Mouse (Mus musculus): Measurements from ENCODE around the gene Gm20503. TPM values are rescaled to one million over a fixed set of nuclear protein-coding genes. Genes with fewer than 3 reads are reported as not detected.

Gene Gm20503
- polyA plus RNA-seq, 1 experiment from 2014 or later: 21.6 TPM

DNA sequence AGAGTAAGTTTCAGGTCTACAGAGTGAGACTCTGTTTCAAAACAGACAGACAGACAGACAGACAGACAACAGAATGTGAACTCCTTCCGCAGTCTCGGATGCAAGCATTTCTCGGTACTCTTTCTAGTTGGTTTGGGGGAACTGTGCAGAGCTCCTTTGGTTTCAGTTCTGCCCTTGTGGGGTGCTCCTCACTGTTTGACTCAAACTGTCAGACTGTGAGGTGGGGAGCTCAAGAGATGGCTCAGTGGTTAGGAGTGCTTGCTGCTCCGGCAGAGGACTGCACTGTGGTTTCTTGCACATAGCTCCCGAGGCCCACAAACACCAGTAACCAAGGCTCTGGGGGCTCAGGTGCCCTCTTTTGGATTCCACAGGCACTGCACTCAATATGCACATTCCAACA, 40.1 kb downstream of the Gm20503 start:
- no peak overlapping the region for H3K4me2 ChIP-seq (replicated peaks; ENCODE audit: low read depth)
- no peak for DNase-seq (ENCODE audit: low spot score)
- no peak overlapping the region for H3K9ac ChIP-seq (ENCODE audit: low read length)
- 93% methylated on average over 5 of the region's 5 CpGs for WGBS
- no peak overlapping the region for H3K27ac ChIP-seq (replicated peaks)
- no peaks in the 10 kb centered on the region for H3K9me3 ChIP-seq (ENCODE audit: control insufficient read depth, low read length)
- H3K4me3 ChIP-seq (ENCODE audit: low read depth, low read length): no peak overlapping the region
- no peaks in the 10 kb centered on the region for H3K27me3 ChIP-seq (ENCODE audit: control insufficient read depth, insufficient read depth, low read length)
- H3K4me1 ChIP-seq (replicated peaks; ENCODE audit: control insufficient read depth, insufficient read depth): no peaks in the 10 kb centered on the region
- H3K36me3 ChIP-seq (ENCODE audit: control insufficient read depth, insufficient read depth, low read length): no peaks in the 10 kb centered on the region
- no peak for TF ChIP-seq EP300 (optimal IDR thresholded peaks at IDR 0.05)
- TF ChIP-seq CTCF (IDR thresholded peaks at IDR 0.05; ENCODE audit: low read depth): no peak
- no peak for ATAC-seq (ENCODE audit: low FRiP score, low TSS enrichment)

DNA sequence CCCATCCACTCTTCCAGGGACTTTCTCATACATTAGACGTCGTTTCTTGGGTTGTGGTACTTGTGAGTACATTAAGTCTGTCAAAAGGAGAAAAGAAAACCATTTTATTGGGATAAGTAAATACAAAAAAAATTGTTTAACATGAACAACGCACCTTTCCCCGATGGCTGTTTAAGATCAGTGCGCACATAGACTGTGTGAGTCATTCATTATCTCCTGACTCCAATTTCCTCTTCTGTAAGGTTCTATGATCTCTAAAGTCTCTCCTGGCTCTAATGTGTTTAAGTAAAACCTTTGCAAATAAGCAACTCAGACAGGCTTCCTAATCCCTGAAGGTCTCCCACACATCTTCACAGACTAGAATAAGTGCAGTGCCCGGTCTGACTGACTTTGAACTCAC, 40.9 kb downstream of the Gm20503 start:
- Histone ChIP-seq H3K9me3 (ENCODE audit: control insufficient read depth, low read length) (no peaks in the 10 kb centered on the region), H3K4me3 (ENCODE audit: low read depth, low read length) (no peak overlapping the region), H3K4me1 (replicated peaks; ENCODE audit: control insufficient read depth, insufficient read depth) (no peaks in the 10 kb centered on the region), H3K36me3 (ENCODE audit: control insufficient read depth, insufficient read depth, low read length) (no peaks in the 10 kb centered on the region), H3K27ac (replicated peaks) (no peak overlapping the region), H3K9ac (ENCODE audit: low read length) (no peak overlapping the region), H3K4me2 (replicated peaks; ENCODE audit: low read depth) (no peak overlapping the region), H3K27me3 (ENCODE audit: control insufficient read depth, insufficient read depth, low read length) (no peaks in the 10 kb centered on the region)
- TF ChIP-seq EP300 (optimal IDR thresholded peaks at IDR 0.05) (no peak), CTCF (IDR thresholded peaks at IDR 0.05; ENCODE audit: low read depth) (no peak)
- ATAC-seq (ENCODE audit: low FRiP score, low TSS enrichment): no peak
- 39% methylated on average over 6 of the region's 6 CpGs for WGBS
- DNase-seq (ENCODE audit: low spot score): no peak

DNA sequence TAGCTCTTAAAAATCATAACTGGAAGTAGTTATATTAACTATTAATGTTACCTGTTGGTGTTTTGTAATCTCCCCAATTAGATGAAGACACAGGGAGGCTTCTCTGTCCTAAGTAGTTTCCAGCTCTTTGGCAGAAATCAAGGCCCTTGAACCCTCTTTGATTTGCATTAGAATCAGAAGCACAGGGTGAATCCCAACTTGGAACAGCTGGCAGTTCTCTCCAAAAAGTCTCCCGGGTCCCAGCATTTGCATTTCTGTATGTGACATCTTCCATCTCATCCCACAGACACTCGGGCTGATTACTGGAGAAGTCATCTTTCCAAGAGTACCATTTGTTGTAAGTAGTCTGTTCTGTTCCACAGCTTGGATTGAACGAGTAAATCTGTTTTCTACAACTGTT, 44.2 kb downstream of the Gm20503 start:
- Histone ChIP-seq H3K36me3 (ENCODE audit: control insufficient read depth, insufficient read depth, low read length) (no peaks in the 10 kb centered on the region), H3K4me2 (replicated peaks; ENCODE audit: low read depth) (no peak overlapping the region), H3K9ac (ENCODE audit: low read length) (no peak overlapping the region), H3K4me1 (replicated peaks; ENCODE audit: control insufficient read depth, insufficient read depth) (no peaks in the 10 kb centered on the region), H3K4me3 (ENCODE audit: low read depth, low read length) (no peak overlapping the region), H3K9me3 (ENCODE audit: control insufficient read depth, low read length) (no peaks in the 10 kb centered on the region), H3K27me3 (ENCODE audit: control insufficient read depth, insufficient read depth, low read length) (no peaks in the 10 kb centered on the region), H3K27ac (replicated peaks) (no peak overlapping the region)
- 49% methylated on average over 3 of the region's 3 CpGs for WGBS
- DNase-seq (ENCODE audit: low spot score): no peak
- no peak for TF ChIP-seq EP300 (optimal IDR thresholded peaks at IDR 0.05)
- no peak for TF ChIP-seq CTCF (IDR thresholded peaks at IDR 0.05; ENCODE audit: low read depth)
- ATAC-seq (ENCODE audit: low FRiP score, low TSS enrichment): no peak

DNA sequence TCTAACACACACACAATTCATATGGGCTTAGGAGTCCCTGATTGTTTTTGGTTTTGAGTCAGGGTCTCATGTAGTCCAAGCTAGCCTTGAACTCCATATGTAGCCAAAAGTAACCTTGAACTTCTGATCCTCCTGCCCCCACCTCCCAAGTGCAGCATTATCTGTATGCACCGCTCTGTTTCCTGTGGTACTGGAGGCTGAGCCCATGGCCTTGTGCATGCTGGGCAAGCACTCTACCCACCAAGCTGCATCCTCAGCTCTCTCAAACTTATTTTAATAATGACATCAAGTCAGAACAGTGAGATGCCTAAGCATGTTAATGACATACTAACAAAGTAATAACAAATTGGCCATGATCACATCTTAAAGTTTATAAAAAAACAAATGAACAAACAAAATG, 48.1 kb downstream of the Gm20503 start:
- Histone ChIP-seq H3K4me3 (ENCODE audit: low read depth, low read length) (no peak overlapping the region), H3K36me3 (ENCODE audit: control insufficient read depth, insufficient read depth, low read length) (no peaks in the 10 kb centered on the region), H3K27ac (replicated peaks) (no peak overlapping the region), H3K27me3 (ENCODE audit: control insufficient read depth, insufficient read depth, low read length) (no peaks in the 10 kb centered on the region), H3K9me3 (ENCODE audit: control insufficient read depth, low read length) (no peaks in the 10 kb centered on the region), H3K4me1 (replicated peaks; ENCODE audit: control insufficient read depth, insufficient read depth) (no peaks in the 10 kb centered on the region), H3K4me2 (replicated peaks; ENCODE audit: low read depth) (no peak overlapping the region), H3K9ac (ENCODE audit: low read length) (no peak overlapping the region)
- WGBS: 93% methylated on average over 1 of the region's 1 CpGs
- TF ChIP-seq EP300 (optimal IDR thresholded peaks at IDR 0.05) (no peak), CTCF (IDR thresholded peaks at IDR 0.05; ENCODE audit: low read depth) (no peak)
- no peak for DNase-seq (ENCODE audit: low spot score)
- no peak for ATAC-seq (ENCODE audit: low FRiP score, low TSS enrichment)

DNA sequence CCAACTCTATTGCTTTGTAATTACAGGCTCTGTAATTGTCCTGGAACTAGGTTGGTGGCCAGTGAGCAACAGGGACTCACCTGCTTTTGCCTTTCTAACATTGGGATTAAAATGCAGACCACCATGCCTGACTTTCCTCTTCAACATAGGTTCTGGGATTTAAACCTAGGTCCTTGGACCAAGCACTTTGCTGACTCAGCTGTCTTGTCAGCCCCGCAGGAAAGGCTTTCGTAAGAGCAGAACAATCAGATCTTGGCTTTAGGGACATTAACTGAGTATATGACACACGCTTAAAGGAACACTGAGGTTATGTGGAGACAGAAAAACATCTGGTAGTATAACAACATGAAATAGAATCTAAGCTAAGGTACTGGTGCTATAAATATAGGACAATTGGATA, 54.9 kb downstream of the Gm20503 start:
- no peak overlapping the region for H3K9ac ChIP-seq (ENCODE audit: low read length)
- 85% methylated on average over 3 of the region's 3 CpGs for WGBS
- H3K9me3 ChIP-seq (ENCODE audit: control insufficient read depth, low read length): no peaks in the 10 kb centered on the region
- no peak overlapping the region for H3K4me2 ChIP-seq (replicated peaks; ENCODE audit: low read depth)
- no peaks in the 10 kb centered on the region for H3K4me1 ChIP-seq (replicated peaks; ENCODE audit: control insufficient read depth, insufficient read depth)
- TF ChIP-seq EP300 (optimal IDR thresholded peaks at IDR 0.05) (no peak), CTCF (IDR thresholded peaks at IDR 0.05; ENCODE audit: low read depth) (no peak)
- ATAC-seq (ENCODE audit: low FRiP score, low TSS enrichment): no peak
- no peak overlapping the region for H3K27ac ChIP-seq (replicated peaks)
- H3K36me3 ChIP-seq (ENCODE audit: control insufficient read depth, insufficient read depth, low read length): no peaks in the 10 kb centered on the region
- H3K4me3 ChIP-seq (ENCODE audit: low read depth, low read length): no peak overlapping the region
- H3K27me3 ChIP-seq (ENCODE audit: control insufficient read depth, insufficient read depth, low read length): no peaks in the 10 kb centered on the region
- no peak for DNase-seq (ENCODE audit: low spot score)

DNA sequence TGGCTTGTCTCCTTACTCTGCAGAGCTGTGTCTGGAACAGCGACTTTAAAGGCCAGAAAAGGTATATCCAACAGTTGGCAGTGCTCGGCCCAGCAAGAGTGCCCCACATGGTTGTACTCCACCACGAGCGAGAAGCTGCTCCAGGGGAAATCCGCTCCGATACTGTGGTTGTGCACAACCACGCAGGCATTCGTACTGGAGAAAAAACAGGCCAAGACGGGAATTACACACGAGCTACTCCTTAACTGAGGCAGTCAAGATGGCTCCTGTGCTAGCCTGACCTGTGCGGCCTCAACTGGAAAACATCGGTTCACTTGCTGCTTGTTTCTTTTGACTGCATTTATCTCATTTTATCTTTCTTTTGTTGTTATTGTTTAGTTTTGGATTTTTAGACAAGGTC, 59.5 kb downstream of the Gm20503 start:
- TF ChIP-seq EP300 (optimal IDR thresholded peaks at IDR 0.05) (no peak), CTCF (IDR thresholded peaks at IDR 0.05; ENCODE audit: low read depth) (no peak)

More for the DNA sequence above, 59.5 kb downstream of the Gm20503 start:
- WGBS: 73% methylated on average over 12 of the region's 12 CpGs
- DNase-seq (ENCODE audit: low spot score) (no peak), ATAC-seq (ENCODE audit: low FRiP score, low TSS enrichment) (no peak)
- Histone ChIP-seq H3K27me3 (ENCODE audit: control insufficient read depth, insufficient read depth, low read length) (no peaks in the 10 kb centered on the region), H3K4me1 (replicated peaks; ENCODE audit: control insufficient read depth, insufficient read depth) (no peaks in the 10 kb centered on the region), H3K9me3 (ENCODE audit: control insufficient read depth, low read length) (no peaks in the 10 kb centered on the region), H3K27ac (replicated peaks) (no peak overlapping the region), H3K4me3 (ENCODE audit: low read depth, low read length) (no peak overlapping the region), H3K36me3 (ENCODE audit: control insufficient read depth, insufficient read depth, low read length) (no peaks in the 10 kb centered on the region), H3K4me2 (replicated peaks; ENCODE audit: low read depth) (no peak overlapping the region), H3K9ac (ENCODE audit: low read length) (no peak overlapping the region)

Measured in stomach, postnatal 0 days (tissue).